Mouse (Mus musculus) monocyte, adult 59 days (primary cell): ENCODE data around the gene Mvp. TPM values are rescaled to one million over a fixed set of nuclear protein-coding genes. Genes with fewer than 3 reads are reported as not detected.

Experiments
- total RNA-seq, 2 experiments: library from RNA; stranded (reverse); gene quantifications; one replicate each; pipeline ENCODE4 v1.2.4; 2023

Gene Mvp
- total RNA-seq: 100 to 1,000 TPM; 116 to 123 TPM

DNA sequence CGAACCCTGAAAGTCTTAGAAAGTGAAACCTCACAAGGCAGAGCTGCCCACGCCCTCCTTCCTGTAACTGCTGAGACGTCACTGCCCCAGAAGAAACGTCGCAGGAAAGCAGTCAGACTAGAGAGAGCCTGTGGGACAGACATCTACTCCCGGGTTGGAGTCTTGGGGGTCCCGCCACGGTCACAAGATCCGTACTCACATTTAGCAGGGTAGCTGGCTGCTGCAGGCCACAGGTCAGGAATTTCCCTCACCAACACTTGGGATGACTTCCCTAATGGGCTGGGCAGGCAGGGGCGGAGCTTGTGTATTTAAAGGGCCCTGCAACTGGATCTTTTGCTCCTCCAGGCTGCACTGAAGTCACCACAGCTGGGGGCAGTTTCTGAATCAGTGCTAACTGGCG is at the start of gene Mvp:
Mvp (minus strand) TSS at position 302 of the 400 bp plus-strand sequence.

DNA sequence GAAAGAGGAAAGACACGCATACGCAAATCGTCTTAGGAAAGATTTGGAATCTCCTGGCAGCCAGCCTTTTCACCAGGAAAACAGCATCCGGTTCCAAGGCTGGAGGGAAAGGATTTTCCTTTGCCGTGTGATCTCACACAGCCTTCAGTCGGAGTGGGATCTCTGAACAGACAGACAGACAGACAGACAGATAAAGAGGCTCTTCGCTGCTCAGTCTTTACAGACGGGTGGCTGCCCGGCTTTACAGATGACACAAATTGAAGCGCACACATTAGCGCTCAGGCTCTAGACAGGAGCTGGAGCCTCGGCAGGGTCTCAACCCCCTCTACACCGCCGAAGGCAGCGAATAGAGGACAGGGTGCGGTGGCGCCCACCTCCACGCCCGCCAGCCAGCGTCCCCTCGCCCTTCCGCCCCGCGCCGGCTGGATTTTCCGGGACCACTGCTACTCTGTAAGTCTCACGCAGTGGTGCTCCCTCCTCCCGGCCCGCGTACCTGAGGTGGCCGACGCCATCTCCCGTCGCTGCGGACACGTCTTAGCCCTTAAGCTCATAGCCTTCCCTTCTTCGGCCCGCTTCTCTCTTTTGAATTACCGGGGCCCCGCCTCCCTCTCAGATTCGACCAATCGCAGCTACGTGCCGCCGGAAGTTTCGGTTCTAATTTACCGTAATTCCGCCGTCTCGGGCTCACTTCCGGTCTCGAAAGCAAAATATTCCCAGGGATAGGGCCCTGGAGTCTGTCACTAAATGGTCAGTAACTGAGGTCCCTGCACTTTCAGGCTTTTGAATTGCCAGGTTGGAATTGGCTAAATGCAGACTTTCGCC is 27.6 kb upstream of the Mvp start, which contains the start of gene Kif22:
Kif22 (minus strand) TSS at position 621 of the 822 bp plus-strand sequence.

DNA sequence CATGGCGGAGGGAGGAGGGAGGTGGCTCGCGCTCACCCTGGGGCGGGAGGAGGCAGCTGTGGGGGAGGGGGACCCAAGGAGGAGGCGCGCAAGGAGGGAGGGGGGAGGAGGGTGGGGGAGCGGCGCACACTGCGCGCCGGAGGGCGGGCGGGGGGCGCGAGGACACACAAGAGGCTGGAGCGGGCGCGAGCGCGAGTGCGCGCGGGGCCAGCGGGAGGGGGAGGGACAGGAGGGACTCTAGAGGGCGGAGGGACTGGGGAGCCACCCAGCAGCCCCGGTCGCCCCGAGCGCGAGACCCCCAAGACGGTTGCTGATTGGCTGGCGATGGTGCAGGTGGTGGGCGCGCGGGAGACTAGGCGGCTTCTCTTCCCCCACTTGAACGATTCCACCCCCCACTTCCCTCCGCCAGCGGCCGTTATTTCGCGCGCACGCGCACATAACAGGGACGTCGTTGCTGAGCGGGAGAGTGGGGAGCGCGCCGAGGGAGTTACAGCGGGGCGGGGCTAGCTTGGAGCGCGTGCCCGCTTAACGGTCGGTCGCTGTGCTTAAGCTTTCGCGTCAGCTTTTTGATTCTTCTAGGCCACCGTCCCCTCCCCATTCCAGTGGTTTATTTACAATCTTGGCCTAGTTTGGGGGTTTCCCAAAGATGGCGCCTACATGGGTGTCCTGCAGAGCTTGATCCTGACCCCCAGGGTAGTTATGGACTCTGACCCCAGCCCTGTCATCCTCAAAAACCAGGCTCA is 12.7 kb upstream of the Mvp start, which contains the start of gene Maz:
Maz (minus strand) TSS at position 54 of the 743 bp plus-strand sequence.

DNA sequence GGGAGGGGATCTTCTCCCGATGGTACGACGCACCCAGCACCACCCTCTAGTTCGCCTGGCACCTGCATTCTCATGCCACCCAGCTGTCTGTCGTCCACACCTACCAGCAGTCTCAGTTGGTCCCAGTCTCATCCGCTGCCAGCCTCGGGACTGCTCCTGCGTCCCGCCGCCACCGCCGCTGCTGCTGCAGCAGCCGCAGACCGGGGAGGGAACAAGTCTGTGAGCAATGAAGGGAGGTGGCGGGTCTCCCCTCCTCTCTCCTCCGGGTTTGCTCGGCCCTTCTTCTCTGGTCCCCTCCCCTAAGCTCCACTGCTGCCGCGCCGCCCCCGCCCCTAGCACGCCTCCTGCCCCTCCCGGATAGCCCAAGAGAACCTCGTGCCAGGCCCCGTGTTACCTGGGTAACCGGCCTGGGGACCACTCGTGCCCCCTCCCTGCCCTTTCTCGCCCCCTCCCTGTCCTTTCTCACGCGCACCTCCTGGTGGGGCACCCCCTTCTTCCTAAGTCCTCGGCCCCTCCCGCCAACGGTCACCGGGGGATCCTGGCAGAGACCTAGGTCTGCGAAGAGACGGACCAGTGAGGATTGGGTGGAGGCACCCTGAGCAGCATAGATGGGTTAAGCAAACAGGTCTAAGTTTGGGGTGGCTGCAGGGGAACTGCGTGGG is 6.6 kb upstream of the Mvp start, which contains the start of the genes Gm42742 and Prrt2:
Gm42742 (minus strand) TSS at position 197 of the 662 bp plus-strand sequence.
Prrt2 (minus strand) TSS at position 311 of the 662 bp plus-strand sequence.

DNA sequence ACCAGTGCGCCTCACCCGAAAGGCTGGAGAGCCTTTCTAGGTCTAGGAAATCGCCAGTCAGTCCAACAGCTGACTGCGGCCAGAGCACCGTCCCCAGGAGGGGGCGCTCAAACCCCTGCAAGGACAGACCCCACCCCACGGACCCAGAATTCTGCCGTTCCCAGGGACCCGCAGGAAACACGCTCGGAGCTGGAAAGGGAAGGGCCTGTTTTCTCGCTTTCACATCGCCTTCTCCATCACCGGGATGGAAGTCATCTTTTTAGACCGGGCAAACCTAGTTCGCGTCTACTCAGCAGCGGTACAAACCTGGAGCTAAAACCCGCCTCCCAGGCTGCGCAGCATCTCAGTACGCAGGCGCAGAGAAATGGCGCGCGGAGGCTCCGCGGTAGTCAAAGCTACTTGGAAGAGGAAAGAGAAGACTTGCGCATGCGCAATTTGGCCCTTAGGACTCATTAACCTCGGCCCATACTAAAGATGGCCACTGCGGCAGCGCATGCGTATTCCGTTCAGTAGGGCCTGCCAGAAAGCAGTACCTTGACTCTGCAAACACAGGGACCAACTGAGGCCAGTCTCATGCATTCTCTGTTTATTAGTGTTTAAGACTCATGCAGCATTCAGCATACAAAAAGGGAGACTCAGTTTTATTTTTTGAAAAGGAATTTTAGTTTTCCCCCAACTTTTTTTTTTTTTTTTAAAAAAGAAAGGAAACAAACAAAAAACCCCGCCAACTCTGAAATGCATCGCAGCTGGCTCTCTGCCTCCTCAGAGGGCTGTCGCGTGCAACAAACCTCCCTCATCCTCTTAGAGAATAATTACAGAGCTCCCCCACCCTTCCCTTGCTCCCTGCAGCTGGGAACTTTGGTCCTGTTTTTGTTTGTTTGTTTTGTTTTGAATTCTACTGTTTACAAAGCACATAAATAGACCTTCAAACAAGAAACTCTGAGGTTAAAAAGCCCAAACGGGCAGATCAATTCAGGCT is 2.8 kb upstream of the Mvp start, which contains the start of gene Pagr1a:
Pagr1a (minus strand) TSS at position 382 of the 979 bp plus-strand sequence.

DNA sequence TGATC is 1.9 kb upstream of the Mvp start, which contains the start of gene Pagr1b:
Pagr1b (minus strand) TSS at position 4 of the 5 bp plus-strand sequence.

DNA sequence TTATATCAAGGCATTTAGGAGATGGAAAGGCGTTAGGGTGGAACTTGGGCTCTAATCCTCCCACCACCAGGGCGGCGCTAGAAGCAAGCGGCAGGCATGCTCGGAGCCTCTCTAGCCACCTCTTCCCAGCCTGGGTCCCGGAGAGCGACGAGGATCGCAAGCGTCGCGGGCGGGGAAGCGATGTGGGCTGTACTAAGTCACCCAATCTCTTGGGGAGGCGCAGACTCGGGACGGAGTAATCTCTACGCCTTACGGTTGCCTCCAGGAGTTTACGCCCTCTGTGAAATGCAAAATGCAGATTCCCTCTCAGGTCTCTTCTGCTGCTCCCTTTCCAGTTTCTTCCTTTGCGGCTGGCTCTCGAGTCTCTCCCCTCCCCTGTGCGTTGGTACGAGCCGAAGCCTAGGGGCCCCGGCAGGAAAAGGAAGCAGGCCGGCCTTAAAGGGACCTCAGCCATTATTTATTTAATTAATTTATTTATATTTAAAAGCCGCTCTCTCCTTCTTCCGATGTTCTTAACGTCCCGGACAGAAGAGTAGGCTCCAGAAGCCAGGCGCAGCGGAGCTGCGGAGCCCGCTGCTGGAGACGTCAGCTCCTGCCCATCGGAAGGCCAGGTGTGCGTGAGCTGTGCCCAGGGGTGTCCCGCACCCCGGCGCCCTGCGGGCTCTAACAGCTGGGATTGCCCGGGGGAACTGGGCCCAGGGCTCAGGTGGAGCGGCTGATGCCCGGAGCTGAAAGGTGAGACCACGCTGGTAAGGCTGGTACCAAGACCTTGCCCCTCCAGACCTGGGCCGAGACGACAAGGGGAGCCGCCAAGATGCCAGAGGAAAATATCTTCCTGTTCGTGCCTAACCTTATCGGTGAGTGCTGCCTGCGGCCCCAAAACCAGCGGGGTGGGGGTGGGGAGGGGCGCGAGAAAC is 38.2 kb downstream of the Mvp start, which contains the start of gene Cdiptos:
Cdiptos (minus strand) TSS at position 149 of the 917 bp plus-strand sequence.

DNA sequence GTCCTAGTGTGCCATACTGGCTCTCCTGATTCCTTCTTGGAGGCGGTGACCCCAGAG is 38.7 kb downstream of the Mvp start, which contains the start of gene Cdipt:
Cdipt (plus strand) TSS at position 22 of the 57 bp plus-strand sequence.

DNA sequence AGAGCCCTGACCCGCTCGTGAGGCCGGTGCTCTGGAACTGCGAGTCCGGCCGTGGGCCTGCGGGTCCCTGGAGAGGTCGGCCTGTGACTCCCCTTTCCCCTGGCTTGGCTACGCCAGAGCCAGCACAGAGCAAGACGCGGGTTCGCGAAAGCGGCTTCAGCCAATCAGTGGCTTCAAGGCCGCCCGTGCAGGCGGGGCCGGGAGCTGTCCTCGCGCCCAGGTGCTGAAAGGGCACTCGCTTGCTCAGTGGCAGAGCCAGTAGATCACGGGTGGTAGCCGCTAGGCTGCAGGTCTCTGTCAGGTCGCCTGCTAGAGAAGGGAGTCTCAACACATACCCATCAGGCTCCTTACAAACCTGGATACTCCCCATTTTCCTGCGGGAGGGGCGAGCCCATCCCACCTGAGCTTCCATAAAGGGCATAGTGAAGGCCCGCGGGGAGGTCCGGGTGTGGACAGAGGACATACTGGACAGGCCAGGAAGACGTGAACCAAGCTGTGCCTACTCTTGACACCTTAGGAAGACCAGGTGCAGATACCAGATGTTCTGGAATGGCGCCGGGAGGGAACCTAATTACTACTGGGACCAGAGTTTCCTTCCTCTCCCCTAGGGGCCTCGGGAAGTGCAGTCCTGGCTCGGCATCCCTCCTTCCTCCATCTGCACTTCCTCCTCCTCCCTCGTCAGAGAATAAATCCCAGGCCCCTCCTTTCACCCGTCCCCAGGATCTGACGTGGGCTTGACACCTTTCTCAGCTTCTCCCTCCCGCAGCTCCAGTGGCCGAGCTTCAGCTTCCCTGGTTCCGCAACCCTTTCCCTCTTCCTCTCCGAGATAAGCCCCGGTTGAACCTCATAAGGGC is 64.4 kb downstream of the Mvp start, which contains the start of gene Sez6l2:
Sez6l2 (plus strand) TSS at position 771 of the 854 bp plus-strand sequence.

DNA sequence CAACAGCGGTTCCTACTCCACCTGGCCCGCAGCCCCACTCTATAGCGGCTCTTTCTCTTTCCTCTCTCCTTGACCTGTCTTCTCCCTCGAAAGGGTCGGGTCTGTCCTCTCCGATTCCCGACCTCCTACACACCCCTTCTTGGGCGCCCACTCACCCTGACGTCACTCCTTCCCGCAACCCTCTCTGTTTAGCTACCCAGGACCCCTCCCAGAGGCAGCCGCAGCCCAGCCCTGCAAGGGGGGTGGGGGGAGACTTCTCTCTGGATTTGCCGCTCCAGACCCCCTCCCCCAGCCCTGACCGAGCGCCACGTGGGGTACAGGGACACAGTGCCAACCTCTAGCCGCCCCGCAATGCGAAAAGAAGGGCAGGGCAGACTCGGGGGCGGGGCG is 65.0 kb downstream of the Mvp start, which contains the start of gene Asphd1:
Asphd1 (minus strand) TSS at position 180 of the 390 bp plus-strand sequence.

Other genes starting within 250 kb of the Mvp start
- gene Gdpd3, start 248.3 kb downstream of the Mvp start, total RNA-seq: 10 to 100 TPM; 22.0 to 22.2 TPM
- gene Ypel3, start 237.7 kb downstream of the Mvp start, total RNA-seq: 100 to 1,000 TPM; 256 to 258 TPM
- 1 to 10 TPM; 6.9 to 8.2 TPM for gene Tbx6, start 233.1 kb downstream of the Mvp start, total RNA-seq
- gene Ppp4c, start 222.1 kb downstream of the Mvp start, total RNA-seq: 100 to 1,000 TPM; 218 to 242 TPM
- not detected for gene Fam57b, start 217.0 kb downstream of the Mvp start, total RNA-seq
- not detected for gene 4930451I11Rik, start 183.0 kb downstream of the Mvp start, total RNA-seq
- gene Doc2a, start 167.2 kb downstream of the Mvp start, total RNA-seq: not detected
- gene Hirip3, start 152.6 kb downstream of the Mvp start, total RNA-seq: 10 to 100 TPM in 1 of 2 experiments, 1 to 10 TPM in 1; 5.0 to 14.0 TPM
- gene Ino80e, start 152.2 kb downstream of the Mvp start, total RNA-seq: 10 to 100 TPM; 52.2 to 66.3 TPM
- gene Taok2, start 129.9 kb downstream of the Mvp start, total RNA-seq: 10 to 100 TPM; 71.6 to 71.9 TPM
- gene Tmem219, start 91.7 kb downstream of the Mvp start, total RNA-seq: 10 to 100 TPM; 63.5 to 71.0 TPM
- 10 to 100 TPM; 31.5 to 32.7 TPM for gene Kctd13, start 85.7 kb downstream of the Mvp start, total RNA-seq
- gene Asphd1, start 65.0 kb downstream of the Mvp start, total RNA-seq: not detected
- gene Sez6l2, start 64.1 kb downstream of the Mvp start, total RNA-seq: 1 to 10 TPM; 2.2 to 4.1 TPM
- gene Cdipt, start 38.7 kb downstream of the Mvp start, total RNA-seq: 10 to 100 TPM; 84.1 to 92.1 TPM
- 1 to 10 TPM; 3.5 to 3.7 TPM for gene Cdiptos, start 38.5 kb downstream of the Mvp start, total RNA-seq
- 1 to 10 TPM in 1 of 2 experiments, not detected in 1; 9.0 TPM for gene Pagr1b, start 1.9 kb upstream of the Mvp start, total RNA-seq
- gene Pagr1a, start 2.7 kb upstream of the Mvp start, total RNA-seq: 10 to 100 TPM in 1 of 2 experiments, 1 to 10 TPM in 1; 2.2 to 14.5 TPM
- 10 to 100 TPM; 29.0 to 34.8 TPM for gene Gm42742, start 6.5 kb upstream of the Mvp start, total RNA-seq
- gene Prrt2, start 6.6 kb upstream of the Mvp start, total RNA-seq: 1 to 10 TPM; 1.3 TPM
- 100 to 1,000 TPM; 166 to 172 TPM for gene Maz, start 12.4 kb upstream of the Mvp start, total RNA-seq
- 1 to 10 TPM; 1.7 to 2.3 TPM for gene Kif22, start 27.9 kb upstream of the Mvp start, total RNA-seq
- under 1 TPM in 1 of 2 experiments, not detected in 1; 0.85 TPM for gene Zg16, start 72.7 kb upstream of the Mvp start, total RNA-seq
- gene AI467606, start 76.7 kb upstream of the Mvp start, total RNA-seq: 10 to 100 TPM; 64.8 to 66.9 TPM
- 10 to 100 TPM; 10.5 to 12.1 TPM for gene Qprt, start 107.6 kb upstream of the Mvp start, total RNA-seq
- 100 to 1,000 TPM; 289 to 346 TPM for gene Spn, start 123.2 kb upstream of the Mvp start, total RNA-seq
- 10 to 100 TPM; 52.2 to 60.9 TPM for gene Cd2bp2, start 181.4 kb upstream of the Mvp start, total RNA-seq
- 100 to 1,000 TPM in 1 of 2 experiments, 10 to 100 TPM in 1; 94.8 to 106 TPM for gene Tbc1d10b, start 193.8 kb upstream of the Mvp start, total RNA-seq
- not detected for gene Mylpf, start 194.3 kb upstream of the Mvp start, total RNA-seq
- 1 to 10 TPM; 4.5 TPM for gene Zfp553, start 218.4 kb upstream of the Mvp start, total RNA-seq
- 1 to 10 TPM; 5.4 to 5.5 TPM for gene Sept1, start 218.5 kb upstream of the Mvp start, total RNA-seq
- gene Zfp771, start 229.7 kb upstream of the Mvp start, total RNA-seq: 1 to 10 TPM; 7.0 to 8.8 TPM
- 10 to 100 TPM; 15.2 to 17.6 TPM for gene Dctpp1, start 246.1 kb upstream of the Mvp start, total RNA-seq